Mouse (Mus musculus): ENCODE data around the gene Uqcr10. TPM values are rescaled to one million over a fixed set of nuclear protein-coding genes. Genes with fewer than 3 reads are reported as not detected.

Uqcr10 gene
- polyA plus RNA-seq, 1 experiment, result 641 TPM

DNA sequence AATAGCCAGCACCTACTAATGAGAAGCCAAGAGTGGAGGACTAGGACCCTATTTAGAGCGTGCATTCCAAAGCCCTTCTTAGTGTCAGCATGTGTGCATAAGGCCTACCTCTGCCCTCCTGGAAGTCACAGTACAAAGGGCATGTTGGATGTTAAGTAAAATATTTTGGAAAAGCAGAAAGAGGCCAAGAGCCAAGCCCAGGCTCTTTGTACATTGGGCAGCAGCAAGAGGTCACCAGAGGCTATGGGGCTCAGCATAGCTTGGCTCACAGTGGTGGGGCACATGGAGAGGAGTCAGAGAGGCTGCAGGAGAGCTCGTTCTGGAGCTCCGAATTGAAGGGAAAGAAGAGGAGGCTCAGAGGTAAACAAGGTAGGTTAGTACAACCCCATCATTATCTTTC, 17.1 kb downstream of the Uqcr10 start:
- Histone ChIP-seq H3K27ac (ENCODE audit: insufficient read depth, low read depth, low read length) (no peak overlapping the region), H3K4me3 (ENCODE audit: low read depth, low read length) (no peak overlapping the region), H3K27me3 (ENCODE audit: control insufficient read depth, insufficient read depth, low read length) (no peaks in the 10 kb centered on the region), H3K4me1 (ENCODE audit: control insufficient read depth, insufficient read depth, insufficient read length, low read length) (peaks cover 5% of the 10 kb centered on the region; the same call in 1 of the 2 replicates), H3K36me3 (ENCODE audit: control insufficient read depth, insufficient read depth, low read length) (peaks cover 14% of the 10 kb centered on the region)
- 84% methylated on average over 3 of the region's 3 CpGs for WGBS
- TF ChIP-seq CTCF (IDR thresholded peaks at IDR 0.05; ENCODE audit: extremely low read depth, insufficient read length, insufficient replicate concordance, low read depth, low read length) (no peak), POLR2A (IDR thresholded peaks at IDR 0.05; ENCODE audit: low read depth, low read length) (no peak)

DNA sequence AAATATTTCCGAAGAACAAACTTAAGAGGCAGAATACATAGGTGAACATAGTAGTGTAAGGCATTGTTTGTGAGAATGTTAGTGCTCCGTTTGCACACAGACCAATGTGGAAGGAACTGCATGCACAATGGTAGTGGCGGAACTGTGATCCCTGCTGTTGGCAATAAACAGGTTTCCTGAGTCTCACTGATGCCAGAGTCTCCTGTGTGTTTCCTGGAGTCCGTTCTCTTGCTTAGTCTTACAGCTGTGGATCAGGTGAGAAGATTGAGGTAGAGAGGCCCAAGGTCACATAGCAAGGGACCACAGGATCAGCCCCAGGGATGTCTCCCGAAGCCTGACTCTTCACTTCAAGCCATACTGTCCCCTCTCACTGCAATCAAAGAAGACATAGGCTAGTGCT, 18.6 kb downstream of the Uqcr10 start:
- Histone ChIP-seq H3K4me3 (ENCODE audit: low read depth, low read length) (no peak overlapping the region), H3K27me3 (ENCODE audit: control insufficient read depth, insufficient read depth, low read length) (no peaks in the 10 kb centered on the region), H3K27ac (ENCODE audit: insufficient read depth, low read depth, low read length) (no peak overlapping the region), H3K4me1 (ENCODE audit: control insufficient read depth, insufficient read depth, insufficient read length, low read length) (peaks cover 2% of the 10 kb centered on the region; the same call in 1 of the 2 replicates), H3K36me3 (ENCODE audit: control insufficient read depth, insufficient read depth, low read length) (peaks cover 26% of the 10 kb centered on the region)
- WGBS, result 69% methylated on average over 5 of the region's 5 CpGs
- TF ChIP-seq CTCF (IDR thresholded peaks at IDR 0.05; ENCODE audit: extremely low read depth, insufficient read length, insufficient replicate concordance, low read depth, low read length) (no peak), POLR2A (IDR thresholded peaks at IDR 0.05; ENCODE audit: low read depth, low read length) (no peak)

DNA sequence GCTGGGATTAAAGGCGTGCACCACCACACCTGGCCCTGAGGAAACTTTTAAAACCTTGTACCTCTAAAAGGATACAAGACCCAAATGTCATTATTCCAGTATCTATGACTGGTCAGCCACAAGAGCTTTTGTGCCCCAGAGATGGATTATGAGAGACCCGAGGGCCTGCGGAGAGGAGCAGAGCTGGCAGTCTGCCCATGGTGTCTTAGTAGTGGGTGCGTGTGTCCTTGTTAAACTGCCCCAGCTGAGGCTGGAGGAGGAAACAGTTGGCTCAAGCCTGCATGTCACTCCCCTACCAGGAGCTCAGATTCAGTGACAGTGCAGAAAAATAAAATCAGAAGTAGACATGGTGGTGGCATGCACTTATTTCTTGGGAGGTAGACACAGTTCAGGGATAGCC, 19.1 kb downstream of the Uqcr10 start:
- no peaks in the 10 kb centered on the region for H3K27me3 ChIP-seq (ENCODE audit: control insufficient read depth, insufficient read depth, low read length)
- H3K36me3 ChIP-seq (ENCODE audit: control insufficient read depth, insufficient read depth, low read length), result peaks cover 29% of the 10 kb centered on the region
- H3K27ac ChIP-seq (ENCODE audit: insufficient read depth, low read depth, low read length), result no peak overlapping the region
- 49% methylated on average over 4 of the region's 4 CpGs for WGBS
- TF ChIP-seq CTCF (IDR thresholded peaks at IDR 0.05; ENCODE audit: extremely low read depth, insufficient read length, insufficient replicate concordance, low read depth, low read length) (no peak), POLR2A (IDR thresholded peaks at IDR 0.05; ENCODE audit: low read depth, low read length) (no peak)
- H3K4me1 ChIP-seq (ENCODE audit: control insufficient read depth, insufficient read depth, insufficient read length, low read length), result peaks cover 2% of the 10 kb centered on the region; the same call in 1 of the 2 replicates
- H3K4me3 ChIP-seq (ENCODE audit: low read depth, low read length), result no peak overlapping the region

DNA sequence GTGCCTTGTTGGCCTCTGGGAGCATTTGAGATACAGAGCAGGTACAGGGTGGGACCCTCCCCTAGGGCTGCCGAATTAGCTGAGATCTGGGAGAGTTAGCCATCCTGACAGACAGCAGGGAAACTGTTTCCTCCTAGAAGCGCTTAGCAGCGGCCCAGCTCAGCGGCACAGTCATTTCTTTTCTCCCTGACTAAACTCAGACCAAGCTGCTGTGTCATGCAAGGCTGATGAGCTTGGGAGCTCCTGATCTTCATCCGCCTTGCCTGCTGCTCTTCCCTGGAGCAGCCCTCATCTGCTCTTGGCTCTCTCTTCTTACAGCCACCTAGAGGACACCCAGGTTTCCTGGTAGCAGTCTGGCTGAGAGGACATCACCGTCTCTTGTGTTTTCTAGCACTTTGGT, 20.0 kb downstream of the Uqcr10 start:
- no peaks in the 10 kb centered on the region for H3K27me3 ChIP-seq (ENCODE audit: control insufficient read depth, insufficient read depth, low read length)
- WGBS, result 61% methylated on average over 6 of the region's 6 CpGs
- no peak overlapping the region for H3K27ac ChIP-seq (ENCODE audit: insufficient read depth, low read depth, low read length)
- peaks cover 1% of the 10 kb centered on the region; the same call in 1 of the 2 replicates for H3K4me1 ChIP-seq (ENCODE audit: control insufficient read depth, insufficient read depth, insufficient read length, low read length)
- H3K36me3 ChIP-seq (ENCODE audit: control insufficient read depth, insufficient read depth, low read length), result peaks cover 36% of the 10 kb centered on the region
- H3K4me3 ChIP-seq (ENCODE audit: low read depth, low read length), result no peak overlapping the region
- TF ChIP-seq POLR2A (IDR thresholded peaks at IDR 0.05; ENCODE audit: low read depth, low read length) (no peak), CTCF (IDR thresholded peaks at IDR 0.05; ENCODE audit: extremely low read depth, insufficient read length, insufficient replicate concordance, low read depth, low read length) (no peak)

DNA sequence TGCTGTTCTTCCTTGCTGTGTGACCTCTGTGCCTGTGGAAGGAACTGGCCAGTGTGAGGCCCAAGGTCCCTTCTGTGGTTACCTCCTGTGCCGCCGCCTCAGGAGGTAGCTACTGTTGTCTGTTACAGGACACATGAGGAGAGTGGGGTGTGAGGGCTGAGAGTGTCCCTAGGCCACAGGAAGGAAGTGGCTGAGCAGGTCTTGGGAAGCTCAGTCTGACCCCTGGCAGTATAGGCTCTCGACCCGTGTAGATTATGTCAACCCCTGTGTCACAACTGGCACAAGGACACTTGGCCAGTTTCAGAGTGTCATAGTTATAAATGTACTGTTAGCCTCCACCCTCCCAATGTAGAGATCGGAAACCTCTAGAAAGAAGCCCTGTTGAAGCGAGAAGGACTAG, 20.6 kb downstream of the Uqcr10 start:
- no peaks in the 10 kb centered on the region for H3K27me3 ChIP-seq (ENCODE audit: control insufficient read depth, insufficient read depth, low read length)
- WGBS, result 76% methylated on average over 6 of the region's 6 CpGs
- TF ChIP-seq CTCF (IDR thresholded peaks at IDR 0.05; ENCODE audit: extremely low read depth, insufficient read length, insufficient replicate concordance, low read depth, low read length), result no peak
- no peak for TF ChIP-seq POLR2A (IDR thresholded peaks at IDR 0.05; ENCODE audit: low read depth, low read length)
- H3K4me1 ChIP-seq (ENCODE audit: control insufficient read depth, insufficient read depth, insufficient read length, low read length), result no peaks in the 10 kb centered on the region; the same call in 1 of the 2 replicates
- H3K36me3 ChIP-seq (ENCODE audit: control insufficient read depth, insufficient read depth, low read length), result peaks cover 42% of the 10 kb centered on the region
- H3K27ac ChIP-seq (ENCODE audit: insufficient read depth, low read depth, low read length), result no peak overlapping the region
- no peak overlapping the region for H3K4me3 ChIP-seq (ENCODE audit: low read depth, low read length)

DNA sequence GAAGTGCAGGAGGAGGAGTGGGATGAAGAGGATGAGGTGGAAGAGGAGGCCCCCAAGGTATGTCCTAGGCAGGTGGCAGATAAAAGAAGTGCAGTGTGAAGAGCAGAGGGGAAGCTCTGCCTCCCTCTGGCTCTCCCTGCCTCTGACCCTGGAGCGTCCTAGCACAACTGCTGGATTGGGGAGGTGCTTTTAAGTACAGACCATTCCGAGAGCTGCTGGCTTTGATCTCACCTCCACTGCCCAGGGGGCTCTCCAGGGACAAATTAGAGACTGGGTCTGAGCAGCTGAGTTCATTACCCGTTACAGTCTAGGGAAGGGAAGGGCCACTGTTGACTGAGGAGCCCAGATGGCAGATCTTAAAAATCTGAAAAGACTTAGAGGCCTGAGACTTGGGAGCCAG, 24.0 kb downstream of the Uqcr10 start:
- Histone ChIP-seq H3K27me3 (ENCODE audit: control insufficient read depth, insufficient read depth, low read length) (no peaks in the 10 kb centered on the region), H3K4me1 (ENCODE audit: control insufficient read depth, insufficient read depth, insufficient read length, low read length) (peaks cover 6% of the 10 kb centered on the region; the same call in 1 of the 2 replicates), H3K4me3 (ENCODE audit: low read depth, low read length) (no peak overlapping the region), H3K27ac (ENCODE audit: insufficient read depth, low read depth, low read length) (no peak overlapping the region), H3K36me3 (ENCODE audit: control insufficient read depth, insufficient read depth, low read length) (peaks cover 57% of the 10 kb centered on the region)
- TF ChIP-seq CTCF (IDR thresholded peaks at IDR 0.05; ENCODE audit: extremely low read depth, insufficient read length, insufficient replicate concordance, low read depth, low read length), result no peak
- no peak for TF ChIP-seq POLR2A (IDR thresholded peaks at IDR 0.05; ENCODE audit: low read depth, low read length)
- 85% methylated on average over 3 of the region's 3 CpGs for WGBS

DNA sequence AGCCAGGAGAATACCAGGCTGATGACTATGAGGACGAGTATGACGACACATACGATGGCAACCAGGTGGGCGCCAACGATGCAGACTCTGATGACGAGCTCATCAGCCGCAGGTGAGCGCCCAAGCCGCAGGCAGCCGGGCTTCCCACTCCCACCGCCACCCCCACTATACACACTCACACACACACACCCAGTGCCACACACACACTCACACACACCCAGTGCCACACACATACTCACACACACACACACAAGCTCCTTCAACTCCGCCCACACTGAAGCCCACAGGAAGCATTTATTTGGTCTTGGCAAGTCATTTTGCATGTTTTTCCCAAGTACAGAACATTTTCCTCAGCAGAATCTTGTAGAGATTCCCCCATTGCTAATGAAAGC, 24.7 kb downstream of the Uqcr10 start:
- WGBS, result 94% methylated on average over 12 of the region's 12 CpGs
- H3K27ac ChIP-seq (ENCODE audit: insufficient read depth, low read depth, low read length), result no peak overlapping the region
- H3K4me3 ChIP-seq (ENCODE audit: low read depth, low read length), result no peak overlapping the region
- peaks cover 57% of the 10 kb centered on the region for H3K36me3 ChIP-seq (ENCODE audit: control insufficient read depth, insufficient read depth, low read length)
- no peak for TF ChIP-seq CTCF (IDR thresholded peaks at IDR 0.05; ENCODE audit: extremely low read depth, insufficient read length, insufficient replicate concordance, low read depth, low read length)
- no peaks in the 10 kb centered on the region for H3K27me3 ChIP-seq (ENCODE audit: control insufficient read depth, insufficient read depth, low read length)
- peaks cover 9% of the 10 kb centered on the region; the same call in 1 of the 2 replicates for H3K4me1 ChIP-seq (ENCODE audit: control insufficient read depth, insufficient read depth, insufficient read length, low read length)
